Mouse (Mus musculus): ENCODE measurements around the gene Dach1. TPM values are rescaled to one million over a fixed set of nuclear protein-coding genes. Genes with fewer than 3 reads are reported as not detected.
A peak's percentile ranks its signal among the peaks of the same experiment; 100 is the strongest.

Dach1 gene
- 14.7 and 18.0 TPM in 2 replicates for total RNA-seq (2015)
- 8.6 and 10.8 TPM in 2 replicates for total RNA-seq (2017)

- peak; percentile 49 for ATAC-seq (replicated peaks; ENCODE audit: poor library complexity)
Measured at GRCm38 (mm10) chr14:98169421-98170076, at the start of gene Dach1. Dach1 (minus strand) TSS chr14:98169765.

DNA sequence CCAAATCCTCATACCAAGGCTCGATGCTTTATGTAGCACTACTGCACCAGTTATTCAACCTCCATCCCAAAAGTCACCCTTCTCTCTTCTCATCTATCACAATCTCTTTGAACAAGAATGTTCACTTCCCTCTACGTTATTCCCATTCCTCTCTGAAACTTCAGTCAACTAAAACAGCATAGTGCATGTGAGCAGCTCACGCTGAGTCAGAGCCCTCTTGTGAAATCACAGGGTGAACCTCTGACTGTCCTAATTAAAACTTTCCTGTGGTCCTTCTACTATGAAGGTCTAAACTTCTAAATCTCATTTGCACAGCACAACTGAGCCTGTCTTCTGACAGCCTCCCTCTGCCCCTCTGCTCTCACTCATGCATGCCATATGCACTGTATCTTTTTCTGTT, 30.5 kb upstream of the Dach1 start:
- peak; percentile 50 for ATAC-seq (replicated peaks; ENCODE audit: poor library complexity)

- peak; percentile 86 for ATAC-seq (replicated peaks; ENCODE audit: poor library complexity)
Measured at GRCm38 (mm10) chr14:98181545-98181944, 12.0 kb upstream of the Dach1 start.

DNA sequence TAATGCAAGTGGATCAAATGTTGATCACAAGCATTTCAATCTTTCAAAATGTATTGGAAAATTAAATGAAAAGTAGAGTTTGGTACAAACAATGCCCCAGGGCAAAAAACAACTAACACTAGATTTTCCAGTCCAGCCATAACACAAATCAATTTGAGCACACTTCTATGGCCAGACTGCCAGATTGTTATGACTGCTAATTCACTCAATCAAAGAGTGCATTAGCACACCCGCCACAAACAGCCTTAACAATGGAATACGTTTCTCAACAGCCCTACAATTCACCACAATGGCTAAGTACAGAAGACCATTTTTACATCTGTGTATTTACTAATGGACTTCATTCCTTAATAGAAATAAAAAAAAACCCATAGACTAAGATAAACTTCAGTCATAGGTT, 4.3 kb upstream of the Dach1 start:
- no peak for ATAC-seq (replicated peaks; ENCODE audit: poor library complexity)

GRCm38 (mm10) chr14:98172394-98172905, 2.9 kb upstream of the Dach1 start:
- no peak for ATAC-seq (replicated peaks; ENCODE audit: poor library complexity)

DNA sequence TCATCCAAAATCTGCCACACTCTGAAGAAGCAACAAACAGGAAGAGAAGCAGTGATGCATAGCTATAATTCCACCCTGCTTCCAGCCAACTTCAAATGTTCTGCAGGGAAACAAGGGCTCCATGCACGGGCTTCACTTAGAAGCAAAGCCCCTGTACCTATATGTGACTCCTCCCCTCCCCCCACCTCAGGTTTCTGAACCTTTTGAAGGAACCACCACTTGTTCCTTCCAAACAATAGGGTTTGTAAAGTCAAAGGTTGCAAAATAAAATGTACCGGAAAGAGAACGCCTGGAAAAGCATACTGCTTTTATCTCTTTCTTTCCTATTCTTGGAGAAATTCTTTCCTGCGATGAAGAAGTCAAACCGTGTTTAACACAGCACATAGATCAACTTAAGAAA, 2.3 kb upstream of the Dach1 start:
- ATAC-seq (replicated peaks; ENCODE audit: poor library complexity), result no peak

GRCm38 (mm10) chr14:98168908-98169401, 610 bp downstream of the Dach1 start:
- peak; percentile 25 for ATAC-seq (replicated peaks; ENCODE audit: poor library complexity)

- peak; percentile 31 for ATAC-seq (replicated peaks; ENCODE audit: poor library complexity)
Measured at GRCm38 (mm10) chr14:98168039-98168907, 1.3 kb downstream of the Dach1 start.

- peak; percentile 52 for ATAC-seq (replicated peaks; ENCODE audit: poor library complexity)
Measured at GRCm38 (mm10) chr14:98167186-98168038, 2.2 kb downstream of the Dach1 start.

DNA sequence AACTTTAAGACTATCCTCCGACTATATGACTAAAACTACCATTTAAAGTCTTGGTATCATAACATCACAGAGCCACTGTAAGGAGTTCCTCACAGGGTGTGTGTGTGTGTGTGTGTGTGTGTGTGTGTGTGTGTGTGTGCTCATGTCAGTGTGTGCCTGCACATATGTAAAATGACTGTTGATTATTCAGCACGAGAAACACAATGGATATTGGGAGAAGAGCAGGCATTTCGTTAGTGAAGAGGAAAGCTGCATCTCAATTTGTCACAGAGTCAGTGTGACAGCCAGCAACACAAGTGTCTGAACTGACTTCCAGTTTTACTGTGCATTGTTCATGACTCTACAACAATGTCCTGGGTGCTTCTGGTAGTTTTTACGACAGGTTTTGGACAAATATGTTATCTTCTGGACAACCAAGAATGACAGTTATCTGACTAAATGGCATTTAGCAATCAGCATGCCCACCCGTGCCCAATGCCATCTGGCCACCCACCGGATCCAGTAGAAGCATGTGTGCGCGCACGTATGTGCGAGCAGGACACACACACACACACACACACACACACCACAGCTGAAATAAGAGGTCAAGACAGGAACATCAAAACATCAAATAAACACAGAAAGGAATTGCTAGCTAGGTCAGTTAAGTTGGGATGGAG, 3.1 kb downstream of the Dach1 start:
- ATAC-seq (replicated peaks; ENCODE audit: poor library complexity), result no peak

DNA sequence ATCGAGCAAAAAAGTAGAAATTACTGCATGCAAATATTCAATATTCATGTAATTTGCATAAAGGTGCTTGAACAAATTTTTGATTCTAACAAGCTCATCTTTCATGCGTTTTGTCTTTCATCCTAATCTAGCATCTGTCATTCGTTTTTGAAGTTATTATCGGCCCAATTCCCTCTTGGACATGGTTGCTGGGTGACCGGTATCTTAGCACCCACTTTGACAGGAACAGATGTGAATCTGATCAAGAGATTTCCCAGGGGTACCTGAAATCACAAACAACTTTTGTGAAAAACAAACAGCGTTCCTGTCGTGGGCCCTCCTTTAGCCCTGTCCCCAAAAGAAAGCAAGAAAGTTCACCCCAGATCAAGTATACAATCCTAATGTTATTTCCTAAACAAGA, 12.8 kb downstream of the Dach1 start:
- no peak for ATAC-seq (replicated peaks; ENCODE audit: poor library complexity)

GRCm38 (mm10) chr14:98155725-98156392, 13.7 kb downstream of the Dach1 start:
- no peak for ATAC-seq (replicated peaks; ENCODE audit: poor library complexity)

DNA sequence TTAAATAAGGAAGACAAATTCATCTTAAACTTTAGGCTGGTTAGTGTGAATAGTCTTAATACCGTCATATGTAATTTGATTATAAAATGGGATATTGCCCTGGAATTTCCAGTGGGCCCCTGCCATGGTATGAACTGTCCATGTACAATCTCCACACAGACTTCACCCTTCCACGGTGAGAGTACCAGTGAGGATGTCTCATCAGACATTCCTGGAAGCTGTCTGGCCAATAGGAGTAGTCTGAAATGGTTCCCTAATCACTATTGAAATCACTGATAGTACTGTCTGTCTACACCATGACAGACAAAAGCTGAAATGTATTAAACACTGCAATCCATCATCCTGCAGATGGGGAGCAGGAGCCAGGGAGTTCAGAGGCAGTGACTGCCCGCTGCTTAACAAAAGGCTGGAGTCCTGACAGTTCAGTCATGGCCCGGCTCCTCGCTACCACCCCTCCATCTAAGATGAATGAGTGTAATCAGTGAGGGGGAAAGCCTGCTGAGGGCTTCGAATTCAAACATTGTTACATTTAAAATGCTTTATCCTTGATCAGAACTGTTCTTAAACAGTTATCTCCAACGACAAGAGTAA, 14.6 kb downstream of the Dach1 start:
- no peak for ATAC-seq (replicated peaks; ENCODE audit: poor library complexity)

- no peak for ATAC-seq (replicated peaks; ENCODE audit: poor library complexity)
Measured at GRCm38 (mm10) chr14:98141758-98142157, 27.8 kb downstream of the Dach1 start.

GRCm38 (mm10) chr14:98138873-98139665, 30.5 kb downstream of the Dach1 start:
- ATAC-seq (replicated peaks; ENCODE audit: poor library complexity), result no peak

DNA sequence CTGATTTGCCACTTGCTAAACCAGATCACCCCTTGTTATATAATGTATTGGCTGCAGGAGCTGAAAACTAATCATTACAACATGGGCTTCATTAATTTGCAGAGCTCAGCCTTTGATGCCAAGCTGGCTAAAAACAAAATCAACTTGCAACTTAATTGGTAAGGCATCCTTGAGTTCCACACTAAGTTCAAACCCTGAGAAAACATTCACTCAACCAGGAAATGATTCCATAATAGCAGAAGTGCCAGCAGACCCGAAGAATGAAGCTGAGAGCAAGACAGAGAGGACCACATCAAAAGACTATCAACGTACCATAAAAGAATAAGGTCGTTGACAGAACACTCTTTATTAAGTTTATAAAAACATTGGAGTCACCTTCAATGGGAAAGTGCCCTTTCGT, 35.0 kb downstream of the Dach1 start:
- no peak for ATAC-seq (replicated peaks; ENCODE audit: poor library complexity)

DNA sequence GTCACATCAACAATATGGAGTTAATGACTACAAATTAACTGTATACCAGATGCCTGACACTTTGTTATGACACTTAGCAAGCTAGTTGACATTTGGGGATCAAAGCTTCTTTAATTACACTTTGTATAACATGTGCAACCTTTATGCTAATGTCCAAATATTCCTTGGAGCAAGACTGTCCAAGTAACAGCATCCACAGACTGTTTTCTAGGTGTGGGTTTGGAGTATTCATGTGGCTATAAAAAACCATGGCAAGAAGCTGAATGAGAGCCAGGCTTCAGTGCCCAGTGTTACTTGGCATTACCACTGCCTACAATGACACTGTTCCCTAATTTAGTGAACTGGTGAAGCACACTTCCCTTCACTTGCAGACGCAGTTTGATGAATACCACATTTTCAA, 46.5 kb downstream of the Dach1 start:
- ATAC-seq (replicated peaks; ENCODE audit: poor library complexity), result no peak

GRCm38 (mm10) chr14:98116627-98117026, 52.9 kb downstream of the Dach1 start:
- peak; percentile 66 for ATAC-seq (replicated peaks; ENCODE audit: poor library complexity)

- 0 out of 2 replicates have a peak, but pooled peaks have one; percentile 32 for ATAC-seq (replicated peaks; ENCODE audit: poor library complexity)
Measured at GRCm38 (mm10) chr14:98113106-98113505, 56.5 kb downstream of the Dach1 start.

Data from megakaryocyte progenitor cell, adult 5-6 weeks (primary cell).